Mouse (Mus musculus) embryonic fibroblast, embryonic 13.5 days (primary cell): ENCODE measurements around the gene Nkd1. TPM values are rescaled to one million over a fixed set of nuclear protein-coding genes. Genes with fewer than 3 reads are reported as not detected.
A peak's percentile ranks its signal among the peaks of the same experiment; 100 is the strongest.

ENCODE experiments used
- H3K27ac ChIP-seq: 2 replicates; pipeline ENCODE4 v1.5.1; 2012; ENCODE audit warnings: low read length, control low read depth, inconsistent platforms; ENCODE audit not compliant: insufficient read depth
- H3K4me1 ChIP-seq: 2 replicates; pipeline ENCODE4 v1.6.1; 2011; ENCODE audit warnings: low read length; ENCODE audit not compliant: control insufficient read depth, insufficient read depth
- H3K4me3 ChIP-seq: 2 replicates; pipeline ENCODE4 v1.5.1; 2011; ENCODE audit warnings: mild to moderate bottlenecking, control low read depth, low read length; ENCODE audit not compliant: insufficient read depth
- CTCF ChIP-seq: IDR thresholded peaks from 2 replicates; pipeline ENCODE4 v1.5.1; 2011; ENCODE audit warnings: mild to moderate bottlenecking, control low read depth, low read length, moderate library complexity, borderline replicate concordance; ENCODE audit not compliant: insufficient read depth
- POLR2A ChIP-seq: IDR thresholded peaks from 2 replicates; pipeline ENCODE4 v1.6.1; 2011; ENCODE audit warnings: low read depth, mild to moderate bottlenecking, control low read depth, low read length, moderate library complexity
- polyA plus RNA-seq: library from polyadenylated mRNA; stranded (reverse); fragments of >200 nt; gene quantifications from 2 replicates; pipeline ENCODE4 v1.2.4, GENCODE M21; 2011; ENCODE audit warnings: low read depth; ENCODE audit not compliant: missing spikeins, insufficient read length

The Nkd1 gene
- polyA plus RNA-seq, 1 experiment: 12.8 TPM

GRCm38 (mm10) chr8:88614981-88615380, 93.8 kb downstream of the Nkd1 start:
- Histone ChIP-seq H3K4me3 (no peak overlapping the region), H3K4me1 (no peaks in the 10 kb centered on the region), H3K27ac (no peak overlapping the region)
- TF ChIP-seq POLR2A (no peak), CTCF (no peak)

GRCm38 (mm10) chr8:88618612-88619011, 97.5 kb downstream of the Nkd1 start:
- no peaks in the 10 kb centered on the region for H3K4me1 ChIP-seq
- no peak for TF ChIP-seq CTCF
- TF ChIP-seq POLR2A: no peak

GRCm38 (mm10) chr8:88619513-88619912, 98.4 kb downstream of the Nkd1 start:
- TF ChIP-seq CTCF (no peak), POLR2A (no peak)
- Histone ChIP-seq H3K4me3 (no peak overlapping the region), H3K27ac (no peak overlapping the region), H3K4me1 (no peaks in the 10 kb centered on the region)

More at GRCm38 (mm10) chr8:88618612-88619011, 97.5 kb downstream of the Nkd1 start:
- no peak overlapping the region for H3K27ac ChIP-seq
- H3K4me3 ChIP-seq: no peak overlapping the region

- Histone ChIP-seq H3K27ac (no peak overlapping the region), H3K4me1 (no peaks in the 10 kb centered on the region), H3K4me3 (no peak overlapping the region)
- TF ChIP-seq POLR2A (no peak), CTCF (no peak)
Measured at GRCm38 (mm10) chr8:88620931-88621330, 99.8 kb downstream of the Nkd1 start.

- H3K4me3 ChIP-seq: no peak overlapping the region
- H3K27ac ChIP-seq: no peak overlapping the region
- TF ChIP-seq CTCF (peak; percentile 69), POLR2A (no peak)
- no peaks in the 10 kb centered on the region for H3K4me1 ChIP-seq
Measured at GRCm38 (mm10) chr8:88621408-88621807, 100.3 kb downstream of the Nkd1 start.

- TF ChIP-seq CTCF (no peak), POLR2A (no peak)
- H3K4me1 ChIP-seq: no peaks in the 10 kb centered on the region
- no peak overlapping the region for H3K27ac ChIP-seq
- no peak overlapping the region for H3K4me3 ChIP-seq
Measured at GRCm38 (mm10) chr8:88623351-88623750, 102.2 kb downstream of the Nkd1 start.

GRCm38 (mm10) chr8:88624276-88624675, 103.1 kb downstream of the Nkd1 start:
- H3K4me1 ChIP-seq: no peaks in the 10 kb centered on the region
- no peak overlapping the region for H3K27ac ChIP-seq
- no peak overlapping the region for H3K4me3 ChIP-seq
- TF ChIP-seq CTCF: no peak
- no peak for TF ChIP-seq POLR2A

- Histone ChIP-seq H3K27ac (no peak overlapping the region), H3K4me3 (no peak overlapping the region), H3K4me1 (no peaks in the 10 kb centered on the region)
- TF ChIP-seq CTCF: no peak
- TF ChIP-seq POLR2A: no peak
Measured at GRCm38 (mm10) chr8:88626433-88626832, 105.3 kb downstream of the Nkd1 start.

GRCm38 (mm10) chr8:88626940-88627264, 105.7 kb downstream of the Nkd1 start:
- TF ChIP-seq POLR2A (no peak), CTCF (no peak)
- no peaks in the 10 kb centered on the region for H3K4me1 ChIP-seq
- peak overlapping the region; percentile 20; the same call in 1 of the 2 replicates for H3K4me3 ChIP-seq
- H3K27ac ChIP-seq: no peak overlapping the region

- Histone ChIP-seq H3K4me3 (peak overlapping the region; percentile 49), H3K27ac (no peak overlapping the region), H3K4me1 (no peaks in the 10 kb centered on the region)
- TF ChIP-seq CTCF (no peak), POLR2A (peak; percentile 28; the same call in 1 of the 2 replicates)
Measured at GRCm38 (mm10) chr8:88627265-88627991, 106.3 kb downstream of the Nkd1 start.
